Mouse (Mus musculus) midbrain, embryonic 14.5 days (tissue): ENCODE measurements around the gene Nemf. TPM values are rescaled to one million over a fixed set of nuclear protein-coding genes. Genes with fewer than 3 reads are reported as not detected.

Experiments
- ATAC-seq: fragments of 200-750 bp; cut with Nextera tagmentation; 2 replicates; pipeline ENCODE4 v1.8.0; 2017; ENCODE audit warnings: moderate number of reproducible peaks, moderate library complexity; ENCODE audit not compliant: low FRiP score, low TSS enrichment
- DNase-seq: peaks from one replicate; pipeline ENCODE4 v3.0.0-alpha.2; 2015
- H3K27ac ChIP-seq: fragments of 300-500 bp; sonication (generic); replicated peaks from 2 replicates; pipeline ENCODE4 v1.5.1; 2014; ENCODE audit warnings: mild to moderate bottlenecking, low read depth, low read length, moderate library complexity
- H3K27me3 ChIP-seq: fragments of 300-500 bp; sonication (generic); 2 replicates; pipeline ENCODE4 v1.6.1; 2014; ENCODE audit warnings: low read length, control low read depth, mixed read lengths; ENCODE audit not compliant: control insufficient read depth, insufficient read depth
- H3K36me3 ChIP-seq: fragments of 300-500 bp; sonication (generic); 2 replicates; pipeline ENCODE4 v1.6.1; 2014; ENCODE audit warnings: low read length, control low read depth; ENCODE audit not compliant: control insufficient read depth, insufficient read depth
- H3K4me1 ChIP-seq: fragments of 300-500 bp; sonication (generic); 2 replicates; pipeline ENCODE4 v1.6.1; 2014; ENCODE audit warnings: mild to moderate bottlenecking, antibody characterized with exemption, low read length, control low read depth; ENCODE audit not compliant: control insufficient read depth, insufficient read depth
- H3K4me2 ChIP-seq: fragments of 300-500 bp; sonication (generic); 2 replicates; pipeline ENCODE4 v1.6.1; 2014; ENCODE audit warnings: mild to moderate bottlenecking, low read length, moderate library complexity
- H3K4me3 ChIP-seq: fragments of 300-500 bp; sonication (generic); replicated peaks from 2 replicates; pipeline ENCODE4 v1.5.1; 2014; ENCODE audit warnings: low read depth, low read length
- H3K9ac ChIP-seq: fragments of 300-500 bp; sonication (generic); replicated peaks from 2 replicates; pipeline ENCODE4 v1.6.1; 2014; ENCODE audit warnings: mild to moderate bottlenecking, low read length, moderate library complexity
- H3K9me3 ChIP-seq: fragments of 300-500 bp; sonication (generic); 2 replicates; pipeline ENCODE4 v1.6.1; 2016; ENCODE audit warnings: low read length, control low read depth, mixed read lengths; ENCODE audit not compliant: control insufficient read depth
- WGBS: fragments of 180-500 bp; shearing (Covaris S2); extraction: QIAGEN DNeasy Blood & Tissue Kit; methylation state at CpG from one replicate; pipeline ENCODE4 v1.1.7; 2014; 5-methylcytosine and 5-hydroxymethylcytosine counted together
- polyA plus RNA-seq: library from polyadenylated mRNA; unstranded; fragments of >200 nt; fragmentation: Nextera tagmentation; extraction: Ambion mirVana; gene quantifications from 2 replicates; pipeline ENCODE4 v1.2.1, GENCODE M21; 2014

The Nemf gene
- 78.8 and 87.1 TPM in 2 replicates for polyA plus RNA-seq

- H3K9me3 ChIP-seq, result no peaks in the 10 kb centered on the region
- under 1% methylated on average over 44 of the region's 50 CpGs for WGBS
- peak within 1 kb of the TSS; percentile 86 for H3K4me3 ChIP-seq
- H3K4me2 ChIP-seq, result peak within 1 kb of the TSS; percentile 76
- no peaks in the 10 kb centered on the region for H3K4me1 ChIP-seq
- peak within 1 kb of the TSS; percentile 81 for H3K27ac ChIP-seq
- peak within 1 kb of the TSS; percentile 91 for H3K9ac ChIP-seq
- DNase-seq (peak; percentile 95), ATAC-seq (peak; percentile 74)
- H3K36me3 ChIP-seq, result peaks cover 26% of the 10 kb centered on the region
- H3K27me3 ChIP-seq, result no peaks in the 10 kb centered on the region
Measured at GRCm38 (mm10) chr12:69356546-69357299, at the start of gene Nemf. Nemf (minus strand) TSS chr12:69357165.

GRCm38 (mm10) chr12:69402594-69403167, 45.7 kb upstream of the Nemf start:
- no peak overlapping the region for H3K27ac ChIP-seq
- WGBS, result 92% methylated on average over 13 of the region's 13 CpGs
- no peak for ATAC-seq

GRCm38 (mm10) chr12:69402100-69402499, 45.1 kb upstream of the Nemf start:
- ATAC-seq (no peak), DNase-seq (no peak)
- no peaks in the 10 kb centered on the region for H3K27me3 ChIP-seq
- no peaks in the 10 kb centered on the region for H3K36me3 ChIP-seq
- H3K4me3 ChIP-seq, result no peak overlapping the region
- H3K4me2 ChIP-seq, result no peak overlapping the region
- no peak overlapping the region for H3K27ac ChIP-seq
- WGBS, result 70% methylated on average over 9 of the region's 9 CpGs
- no peaks in the 10 kb centered on the region for H3K4me1 ChIP-seq
- no peak overlapping the region for H3K9ac ChIP-seq
- H3K9me3 ChIP-seq, result no peaks in the 10 kb centered on the region

More at GRCm38 (mm10) chr12:69402594-69403167, 45.7 kb upstream of the Nemf start:
- no peaks in the 10 kb centered on the region for H3K4me1 ChIP-seq
- H3K36me3 ChIP-seq, result no peaks in the 10 kb centered on the region
- DNase-seq, result no peak
- H3K4me2 ChIP-seq, result no peak overlapping the region
- H3K9me3 ChIP-seq, result no peaks in the 10 kb centered on the region
- H3K4me3 ChIP-seq, result no peak overlapping the region
- no peaks in the 10 kb centered on the region for H3K27me3 ChIP-seq
- H3K9ac ChIP-seq, result no peak overlapping the region

GRCm38 (mm10) chr12:69400871-69401286, 43.9 kb upstream of the Nemf start:
- no peak for ATAC-seq
- Histone ChIP-seq H3K4me1 (no peaks in the 10 kb centered on the region), H3K9ac (no peak overlapping the region), H3K9me3 (no peaks in the 10 kb centered on the region), H3K27me3 (no peaks in the 10 kb centered on the region), H3K27ac (no peak overlapping the region), H3K4me2 (no peak overlapping the region), H3K4me3 (no peak overlapping the region), H3K36me3 (no peaks in the 10 kb centered on the region)
- DNase-seq, result no peak
- WGBS, result 44% methylated on average over 2 of the region's 2 CpGs

GRCm38 (mm10) chr12:69400367-69400766, 43.4 kb upstream of the Nemf start:
- 85% methylated on average over 4 of the region's 4 CpGs for WGBS
- no peaks in the 10 kb centered on the region for H3K36me3 ChIP-seq
- no peak for ATAC-seq
- H3K27ac ChIP-seq, result no peak overlapping the region
- no peak for DNase-seq
- no peak overlapping the region for H3K4me3 ChIP-seq
- H3K9ac ChIP-seq, result no peak overlapping the region
- H3K4me1 ChIP-seq, result no peaks in the 10 kb centered on the region
- H3K9me3 ChIP-seq, result no peaks in the 10 kb centered on the region
- H3K4me2 ChIP-seq, result no peak overlapping the region
- H3K27me3 ChIP-seq, result no peaks in the 10 kb centered on the region

GRCm38 (mm10) chr12:69394456-69394855, 37.5 kb upstream of the Nemf start:
- Histone ChIP-seq H3K9ac (no peak overlapping the region), H3K4me3 (no peak overlapping the region), H3K27ac (no peak overlapping the region), H3K9me3 (no peaks in the 10 kb centered on the region), H3K4me2 (no peak overlapping the region), H3K27me3 (no peaks in the 10 kb centered on the region), H3K36me3 (no peaks in the 10 kb centered on the region), H3K4me1 (no peaks in the 10 kb centered on the region)
- whole genome bisulfite sequencing, result 85% methylated on average over 6 of the region's 6 CpGs
- ATAC-seq (no peak), DNase-seq (no peak)

- no peaks in the 10 kb centered on the region for H3K27me3 ChIP-seq
- DNase-seq (no peak), ATAC-seq (no peak)
- WGBS, result 77% methylated on average over 10 of the region's 10 CpGs
- H3K4me3 ChIP-seq, result no peak overlapping the region
- H3K4me2 ChIP-seq, result no peak overlapping the region
- no peaks in the 10 kb centered on the region for H3K9me3 ChIP-seq
- H3K36me3 ChIP-seq, result no peaks in the 10 kb centered on the region
- H3K9ac ChIP-seq, result no peak overlapping the region
- no peaks in the 10 kb centered on the region for H3K4me1 ChIP-seq
- H3K27ac ChIP-seq, result no peak overlapping the region
Measured at GRCm38 (mm10) chr12:69393076-69393475, 36.1 kb upstream of the Nemf start.

- Histone ChIP-seq H3K4me2 (no peak overlapping the region), H3K4me3 (no peak overlapping the region), H3K27ac (no peak overlapping the region), H3K9ac (no peak overlapping the region), H3K36me3 (no peaks in the 10 kb centered on the region), H3K4me1 (no peaks in the 10 kb centered on the region), H3K27me3 (no peaks in the 10 kb centered on the region), H3K9me3 (no peaks in the 10 kb centered on the region)
- WGBS, result 81% methylated on average over 7 of the region's 7 CpGs
- DNase-seq, result no peak
- ATAC-seq, result no peak
Measured at GRCm38 (mm10) chr12:69390000-69390698, 33.2 kb upstream of the Nemf start.
